Mouse (Mus musculus): ENCODE results near the gene Mrpl27. TPM values are rescaled to one million over a fixed set of nuclear protein-coding genes. Genes with fewer than 3 reads are reported as not detected.
"Not testable (repeated sequence)": the region's sequence is repeated elsewhere in the genome, so short reads cannot be mapped to it uniquely, and the experiment has no call there.

Mrpl27 gene
- polyA plus RNA-seq, 1 experiment from 2014 or later, result 81.4 TPM

- H3K27me3 ChIP-seq (ENCODE audit: insufficient read depth, low read length), result no peaks in the 10 kb centered on the region
- ATAC-seq, result no peak
- no peak for DNase-seq
- TF ChIP-seq CTCF (IDR thresholded peaks at IDR 0.05; ENCODE audit: low read depth), result no peak
- no peak for TF ChIP-seq EP300 (IDR thresholded peaks at IDR 0.05; ENCODE audit: low read depth)
- H3K9ac ChIP-seq (replicated peaks), result no peak overlapping the region
- WGBS (ENCODE audit: insufficient replicate concordance), result 90% methylated on average over 5 of the region's 5 CpGs
- H3K36me3 ChIP-seq (replicated peaks; ENCODE audit: insufficient read depth, low read length), result peaks cover 51% of the 10 kb centered on the region
- H3K9me3 ChIP-seq (ENCODE audit: low read length), result no peaks in the 10 kb centered on the region
- H3K4me1 ChIP-seq (ENCODE audit: insufficient read depth), result peaks cover 13% of the 10 kb centered on the region
- H3K27ac ChIP-seq (ENCODE audit: low read depth), result no peak overlapping the region
- no peak overlapping the region for H3K4me3 ChIP-seq (ENCODE audit: low read depth, low read length)
- no peak overlapping the region for H3K4me2 ChIP-seq (ENCODE audit: low read depth, low read length)
These were observed 21.6 kb upstream of the Mrpl27 start for GRCm38 (mm10) chr11:94631969-94632368.

DNA sequence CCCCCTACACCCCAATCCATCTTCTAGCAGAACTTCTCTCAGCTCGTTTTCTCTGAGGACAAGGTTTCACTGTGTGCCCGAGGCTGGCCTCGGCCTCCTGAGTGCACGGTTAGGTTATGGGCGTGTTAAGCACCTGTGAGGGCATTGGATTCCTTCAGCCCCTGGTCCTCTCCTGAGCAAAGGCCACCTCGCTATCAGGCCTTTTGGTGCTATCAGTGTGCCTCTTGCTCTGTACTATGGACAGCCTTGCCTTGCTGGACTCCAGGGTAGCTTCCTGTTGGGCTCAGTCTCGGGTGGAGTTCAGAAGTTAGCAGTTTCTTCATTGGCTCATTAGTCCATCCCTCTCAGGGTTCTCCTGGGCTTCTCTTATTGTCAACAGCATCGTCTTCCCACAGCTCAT is 20.6 kb upstream of the Mrpl27 start:
- 68% methylated on average over 8 of the region's 8 CpGs for WGBS (ENCODE audit: insufficient replicate concordance)
- no peak for ATAC-seq
- no peak for DNase-seq
- Histone ChIP-seq H3K4me2 (ENCODE audit: low read depth, low read length) (no peak overlapping the region), H3K9ac (replicated peaks) (no peak overlapping the region), H3K27me3 (ENCODE audit: insufficient read depth, low read length) (no peaks in the 10 kb centered on the region), H3K36me3 (replicated peaks; ENCODE audit: insufficient read depth, low read length) (peaks cover 56% of the 10 kb centered on the region), H3K4me3 (ENCODE audit: low read depth, low read length) (no peak overlapping the region), H3K4me1 (ENCODE audit: insufficient read depth) (peaks cover 14% of the 10 kb centered on the region), H3K27ac (ENCODE audit: low read depth) (no peak overlapping the region), H3K9me3 (ENCODE audit: low read length) (no peaks in the 10 kb centered on the region)
- no peak for TF ChIP-seq EP300 (IDR thresholded peaks at IDR 0.05; ENCODE audit: low read depth)
- TF ChIP-seq CTCF (IDR thresholded peaks at IDR 0.05; ENCODE audit: low read depth), result no peak

- no peak overlapping the region for H3K4me3 ChIP-seq (ENCODE audit: low read depth, low read length)
- DNase-seq (no peak), ATAC-seq (no peak)
- H3K9ac ChIP-seq (replicated peaks), result no peak overlapping the region
- H3K27ac ChIP-seq (ENCODE audit: low read depth), result no peak overlapping the region
- H3K27me3 ChIP-seq (ENCODE audit: insufficient read depth, low read length), result no peaks in the 10 kb centered on the region
- peaks cover 14% of the 10 kb centered on the region for H3K4me1 ChIP-seq (ENCODE audit: insufficient read depth)
- H3K36me3 ChIP-seq (replicated peaks; ENCODE audit: insufficient read depth, low read length), result peaks cover 70% of the 10 kb centered on the region
- 82% methylated on average over 5 of the region's 5 CpGs for WGBS (ENCODE audit: insufficient replicate concordance)
- TF ChIP-seq EP300 (IDR thresholded peaks at IDR 0.05; ENCODE audit: low read depth), result no peak
- H3K9me3 ChIP-seq (ENCODE audit: low read length), result no peaks in the 10 kb centered on the region
- H3K4me2 ChIP-seq (ENCODE audit: low read depth, low read length), result no peak overlapping the region
These were observed 19.1 kb upstream of the Mrpl27 start for GRCm38 (mm10) chr11:94634431-94634830.

DNA sequence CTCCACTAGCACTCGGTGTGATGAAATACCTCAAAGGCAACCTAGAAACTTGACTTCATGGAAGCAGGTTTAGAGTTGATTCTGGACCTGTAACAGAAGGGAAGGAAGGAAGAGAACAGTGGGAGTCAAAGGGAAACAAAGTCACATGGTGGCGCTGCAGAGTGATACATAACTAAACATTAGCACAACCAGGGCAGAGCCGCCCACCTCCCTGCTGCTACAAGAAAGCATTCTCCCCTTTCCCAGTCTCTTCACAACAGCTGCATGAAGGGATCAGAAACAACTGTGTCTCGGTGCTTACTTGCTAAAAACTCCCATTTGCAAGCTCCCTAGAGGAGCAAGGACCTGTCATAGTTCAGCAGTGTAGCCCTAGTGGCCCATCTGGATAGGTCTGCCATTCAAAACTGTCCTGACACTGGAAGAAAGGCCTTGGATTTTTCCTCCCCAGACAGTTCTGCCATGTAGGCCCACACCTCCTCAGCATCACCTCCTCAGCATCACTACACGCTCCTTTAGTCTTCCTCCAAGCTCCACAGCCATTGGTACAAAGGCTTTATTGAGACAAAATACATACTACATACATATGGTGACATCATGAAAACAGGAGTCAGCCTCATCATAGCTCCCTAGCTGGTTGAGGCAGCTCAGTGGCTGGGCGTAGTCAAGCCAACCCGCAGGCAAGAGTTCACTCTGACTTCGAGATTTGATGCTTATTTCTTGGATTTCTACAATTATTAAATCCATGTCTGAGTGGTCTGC is 8.9 kb upstream of the Mrpl27 start:
- H3K9ac ChIP-seq (replicated peaks), result no peak overlapping the region
- H3K4me3 ChIP-seq (ENCODE audit: low read depth, low read length), result no peak overlapping the region
- ATAC-seq, result no peak
- H3K36me3 ChIP-seq (replicated peaks; ENCODE audit: insufficient read depth, low read length), result peaks cover 59% of the 10 kb centered on the region
- no peaks in the 10 kb centered on the region for H3K9me3 ChIP-seq (ENCODE audit: low read length)
- H3K27ac ChIP-seq (ENCODE audit: low read depth), result no peak overlapping the region
- WGBS (ENCODE audit: insufficient replicate concordance), result 87% methylated on average over 8 of the region's 8 CpGs
- H3K4me2 ChIP-seq (ENCODE audit: low read depth, low read length), result no peak overlapping the region
- no peak for TF ChIP-seq EP300 (IDR thresholded peaks at IDR 0.05; ENCODE audit: low read depth)
- TF ChIP-seq CTCF (IDR thresholded peaks at IDR 0.05; ENCODE audit: low read depth), result no peak
- DNase-seq, result no peak
- H3K27me3 ChIP-seq (ENCODE audit: insufficient read depth, low read length), result no peaks in the 10 kb centered on the region
- H3K4me1 ChIP-seq (ENCODE audit: insufficient read depth), result no peaks in the 10 kb centered on the region

- H3K4me3 ChIP-seq (ENCODE audit: low read depth, low read length), result no peak overlapping the region
- no peak for TF ChIP-seq CTCF (IDR thresholded peaks at IDR 0.05; ENCODE audit: low read depth)
- TF ChIP-seq EP300 (IDR thresholded peaks at IDR 0.05; ENCODE audit: low read depth), result no peak
- H3K9me3 ChIP-seq (ENCODE audit: low read length), result no peaks in the 10 kb centered on the region
- WGBS (ENCODE audit: insufficient replicate concordance), result 88% methylated on average over 4 of the region's 4 CpGs
- H3K36me3 ChIP-seq (replicated peaks; ENCODE audit: insufficient read depth, low read length), result peaks cover 45% of the 10 kb centered on the region
- H3K27me3 ChIP-seq (ENCODE audit: insufficient read depth, low read length), result no peaks in the 10 kb centered on the region
- H3K4me2 ChIP-seq (ENCODE audit: low read depth, low read length), result no peak overlapping the region
- H3K4me1 ChIP-seq (ENCODE audit: insufficient read depth), result no peaks in the 10 kb centered on the region
- H3K9ac ChIP-seq (replicated peaks), result no peak overlapping the region
- no peak for DNase-seq
- ATAC-seq, result no peak
- H3K27ac ChIP-seq (ENCODE audit: low read depth), result no peak overlapping the region
These were observed 7.1 kb upstream of the Mrpl27 start for GRCm38 (mm10) chr11:94646457-94646856.

DNA sequence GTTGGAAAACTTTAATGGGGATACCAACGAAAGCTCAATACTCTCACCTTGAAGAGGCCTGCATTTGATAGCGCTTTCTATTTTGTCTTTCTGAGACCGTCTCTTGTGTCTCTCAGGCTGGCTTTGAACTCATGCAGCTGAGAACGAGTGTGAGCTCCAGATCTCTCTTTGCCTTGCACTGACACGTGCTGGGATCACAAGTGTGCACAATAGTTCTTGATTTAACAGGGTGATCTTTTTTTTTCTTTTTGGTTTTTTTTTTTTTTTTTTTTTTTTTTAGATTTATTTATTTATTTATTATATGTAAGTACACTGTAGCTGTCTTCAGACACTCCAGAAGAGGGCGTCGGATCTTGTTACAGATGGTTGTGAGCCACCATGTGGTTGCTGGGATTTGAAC is 2.3 kb upstream of the Mrpl27 start:
- 91% methylated on average over 5 of the region's 7 CpGs for WGBS (ENCODE audit: insufficient replicate concordance)
- H3K27me3 ChIP-seq (ENCODE audit: insufficient read depth, low read length), result not testable (repeated sequence)

More for the DNA sequence above, 2.3 kb upstream of the Mrpl27 start:
- H3K4me3 ChIP-seq (ENCODE audit: low read depth, low read length); ATAC-seq; H3K27ac ChIP-seq (ENCODE audit: low read depth); H3K9me3 ChIP-seq (ENCODE audit: low read length); DNase-seq; H3K4me2 ChIP-seq (ENCODE audit: low read depth, low read length); H3K9ac ChIP-seq (replicated peaks): not testable (repeated sequence)
- Histone ChIP-seq H3K4me1 (ENCODE audit: insufficient read depth) (peaks cover 18% of the 10 kb centered on the region), H3K36me3 (replicated peaks; ENCODE audit: insufficient read depth, low read length) (peaks cover 14% of the 10 kb centered on the region)

All from liver, postnatal 0 days (tissue).